Mouse (Mus musculus): Measurements from ENCODE around the gene Lca5.

The Lca5 gene

DNA sequence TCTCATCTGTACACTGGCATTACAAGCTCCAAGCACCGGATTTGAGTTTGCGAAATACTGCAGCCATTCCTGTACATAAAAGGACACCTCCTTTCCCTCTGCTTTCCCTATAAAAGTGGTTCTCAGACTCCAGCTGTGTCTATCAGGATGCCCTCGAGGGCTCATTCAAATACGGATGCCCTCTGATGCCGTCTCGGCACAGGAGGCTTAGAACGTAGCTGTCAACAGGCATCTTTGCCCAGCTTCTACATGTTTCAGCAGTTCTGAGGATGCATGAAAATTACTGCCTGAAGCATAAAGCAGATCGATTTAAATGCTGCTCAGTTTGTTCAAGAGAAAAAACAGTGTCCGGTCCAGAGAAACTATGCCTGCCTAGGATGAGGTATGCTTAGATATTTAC, 51.4 kb downstream of the Lca5 start:
- no peak for DNase-seq (ENCODE audit: low spot score)

- DNase-seq (ENCODE audit: low spot score): no peak
Measured at GRCm38 (mm10) chr9:83386264-83386855, 54.6 kb downstream of the Lca5 start.

- no peak for DNase-seq (ENCODE audit: low spot score)
Measured at GRCm38 (mm10) chr9:83385301-83385700, 55.6 kb downstream of the Lca5 start.

- DNase-seq (ENCODE audit: low spot score): no peak
Measured at GRCm38 (mm10) chr9:83383235-83383634, 57.7 kb downstream of the Lca5 start.

DNA sequence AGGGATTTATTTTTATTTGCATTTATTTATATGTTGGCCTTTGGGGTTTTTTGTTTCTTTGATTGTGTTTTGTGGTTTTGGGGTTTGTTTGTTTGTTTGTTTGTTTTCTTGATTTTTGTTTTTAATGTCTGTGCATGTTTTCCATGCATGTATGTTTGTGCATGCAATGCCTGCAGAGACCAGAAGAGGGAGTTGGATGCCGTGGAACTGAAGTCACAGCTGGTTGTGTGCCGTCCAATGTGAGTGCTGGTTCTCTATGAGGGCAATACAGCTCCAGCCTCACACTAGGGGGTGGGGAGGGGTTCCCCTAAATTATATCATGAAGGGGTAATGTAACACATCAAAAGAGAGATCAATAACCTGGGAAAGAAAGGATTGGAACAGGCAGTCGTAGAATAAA, 58.2 kb downstream of the Lca5 start:
- no peak for DNase-seq (ENCODE audit: low spot score)

DNA sequence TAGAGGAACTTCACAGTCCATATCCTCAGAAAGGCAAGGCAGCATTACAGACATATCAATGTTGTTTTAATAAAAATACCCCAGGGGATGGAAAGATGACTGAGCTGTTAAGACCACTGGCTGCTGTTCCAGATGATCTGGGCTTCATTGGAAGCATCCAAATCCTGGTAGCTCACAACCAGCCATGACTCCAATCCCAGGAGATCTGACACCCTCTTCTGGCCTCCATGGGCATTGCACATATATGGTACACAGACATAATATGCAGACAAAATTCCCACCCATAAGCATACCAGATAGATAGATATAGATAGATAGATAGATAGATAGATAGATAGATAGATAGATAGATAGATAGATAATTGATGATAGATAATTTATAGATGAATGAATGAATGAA, 59.6 kb downstream of the Lca5 start:
- no peak for DNase-seq (ENCODE audit: low spot score)

- no peak for DNase-seq (ENCODE audit: low spot score)
Measured at GRCm38 (mm10) chr9:83379661-83380060, 61.3 kb downstream of the Lca5 start.

GRCm38 (mm10) chr9:83377132-83377531, 63.8 kb downstream of the Lca5 start:
- DNase-seq (ENCODE audit: low spot score): no peak

- no peak for DNase-seq (ENCODE audit: low spot score)
Measured at GRCm38 (mm10) chr9:83375522-83376176, 65.3 kb downstream of the Lca5 start.

- no peak for DNase-seq (ENCODE audit: low spot score)
Measured at GRCm38 (mm10) chr9:83370907-83371306, 70.0 kb downstream of the Lca5 start.

DNA sequence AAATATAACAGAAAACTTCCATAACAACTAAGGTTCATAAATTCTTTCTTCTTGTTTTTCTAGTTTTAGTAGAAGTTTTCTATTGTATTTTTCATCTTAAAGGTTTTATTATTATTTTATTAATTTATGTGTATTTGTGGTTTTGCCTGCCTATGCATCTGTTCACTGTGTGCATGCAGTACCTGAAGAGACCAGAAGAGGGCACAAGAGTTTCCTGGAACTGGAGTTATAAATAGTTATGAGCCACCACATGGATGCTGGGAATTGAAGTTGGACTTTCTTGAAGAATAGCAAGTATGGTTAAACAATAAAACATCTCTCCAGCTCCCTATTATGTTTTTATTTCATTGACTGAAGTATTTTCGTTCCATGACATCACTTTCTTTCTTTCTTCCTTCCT, 72.7 kb downstream of the Lca5 start:
- DNase-seq (ENCODE audit: low spot score): no peak

DNA sequence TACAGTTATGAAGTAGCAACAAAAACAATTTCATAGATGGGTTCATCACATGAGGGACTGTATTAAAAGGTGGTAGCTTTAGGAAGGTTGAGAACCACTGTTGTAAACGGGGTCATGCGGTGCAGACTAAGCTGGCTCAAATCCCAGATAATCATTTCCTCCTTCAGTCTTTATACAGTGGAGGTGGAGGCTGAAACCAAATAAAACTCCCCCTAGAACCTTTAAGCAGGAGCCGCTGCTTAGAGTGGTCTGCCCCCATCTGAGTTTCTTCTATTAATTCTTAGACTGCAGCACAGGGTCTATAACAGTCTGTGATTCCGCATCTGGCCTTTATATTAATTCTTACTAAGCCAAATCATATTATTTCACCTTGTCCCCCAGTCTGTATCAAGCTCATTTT, 85.1 kb downstream of the Lca5 start:
- no peak for DNase-seq (ENCODE audit: low spot score)

DNA sequence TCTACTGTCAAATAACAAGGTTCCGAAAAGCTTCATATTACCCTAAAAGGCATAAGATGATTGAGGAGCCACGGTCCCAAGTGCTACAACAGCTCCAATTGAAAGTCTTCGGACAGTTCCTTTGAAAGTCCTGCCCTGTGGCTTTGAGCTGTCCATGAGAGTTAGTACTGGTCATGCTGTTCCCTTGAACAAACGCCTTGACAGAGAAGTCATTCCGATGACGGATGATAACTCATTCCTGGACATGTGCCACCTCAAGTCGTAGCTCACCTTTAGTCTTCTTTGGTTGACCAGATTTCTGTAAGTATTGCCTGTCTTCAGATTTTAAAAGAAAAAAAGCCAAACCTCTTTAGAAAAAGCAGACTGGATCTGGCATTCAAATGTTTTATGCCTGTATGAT, 87.6 kb downstream of the Lca5 start:
- DNase-seq (ENCODE audit: low spot score): no peak

DNA sequence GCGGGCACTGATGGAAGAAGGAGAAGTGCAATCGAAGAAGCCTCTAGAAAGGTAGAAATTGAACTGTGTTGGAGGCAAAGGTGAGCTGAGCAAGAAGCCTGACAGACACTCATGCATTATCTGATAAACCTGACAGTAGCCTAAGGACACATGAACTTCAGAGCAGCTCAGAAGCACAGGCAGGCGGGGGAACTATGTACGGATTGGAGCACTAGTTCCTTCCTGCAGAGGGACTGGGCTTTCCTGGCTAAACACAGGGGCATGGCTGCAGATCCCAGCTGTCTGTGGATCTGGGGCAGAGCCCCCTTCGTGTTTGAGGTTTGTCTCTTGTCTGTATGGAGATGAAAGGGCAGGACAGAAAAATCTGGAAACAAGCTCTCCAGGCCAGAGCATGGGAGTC, 89.8 kb downstream of the Lca5 start:
- DNase-seq (ENCODE audit: low spot score): no peak

GRCm38 (mm10) chr9:83350613-83351012, 90.3 kb downstream of the Lca5 start:
- DNase-seq (ENCODE audit: low spot score): no peak

GRCm38 (mm10) chr9:83349905-83350304, 91.0 kb downstream of the Lca5 start:
- DNase-seq (ENCODE audit: low spot score): no peak

GRCm38 (mm10) chr9:83349504-83349903, 91.4 kb downstream of the Lca5 start:
- DNase-seq (ENCODE audit: low spot score): no peak

- no peak for DNase-seq (ENCODE audit: low spot score)
Measured at GRCm38 (mm10) chr9:83347521-83347920, 93.4 kb downstream of the Lca5 start.

DNA sequence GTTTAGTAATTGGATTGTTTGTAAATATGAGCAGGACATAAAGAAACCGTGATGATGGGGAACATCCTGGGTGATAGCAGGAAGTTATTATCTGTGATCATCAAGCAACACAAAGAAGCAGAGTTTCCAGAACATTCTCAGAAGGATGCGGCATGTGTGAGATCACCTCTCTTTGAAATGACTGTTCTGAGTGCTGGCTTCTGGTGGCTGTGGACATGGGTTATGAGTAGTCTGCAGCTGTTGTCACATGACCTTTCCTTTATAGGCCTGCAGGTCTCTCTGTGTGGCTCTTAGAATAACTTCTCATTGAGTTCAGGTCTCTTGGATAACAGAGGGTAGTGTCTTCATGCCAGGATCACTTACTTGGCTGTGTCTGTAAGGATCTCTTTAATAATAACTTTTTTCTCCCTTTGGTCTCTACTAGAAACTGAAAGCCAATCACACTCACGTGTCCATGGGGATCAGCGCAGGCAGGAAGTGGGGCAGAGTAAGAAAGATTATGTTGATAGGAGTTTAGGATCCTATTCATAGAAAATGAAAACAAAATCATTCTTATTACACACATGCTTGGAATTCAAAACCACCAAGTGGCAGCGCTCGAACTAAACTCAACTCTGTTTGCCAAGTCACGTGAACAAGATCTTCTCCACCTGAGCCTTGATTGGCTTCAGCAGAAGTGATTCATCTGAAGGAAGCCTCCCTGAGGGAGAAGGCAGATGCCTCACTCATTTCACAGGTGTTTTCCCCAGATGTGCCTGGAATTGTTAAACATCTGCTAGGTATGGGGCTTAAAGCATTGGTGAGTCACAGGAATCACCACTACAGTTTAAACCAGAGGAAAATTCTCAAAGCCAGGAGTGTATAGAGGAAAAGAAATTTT, 98.2 kb downstream of the Lca5 start:
- no peak for DNase-seq (ENCODE audit: low spot score)
